ENCODE assay signal across 9 mouse cellular contexts in the genomic region with DNA sequence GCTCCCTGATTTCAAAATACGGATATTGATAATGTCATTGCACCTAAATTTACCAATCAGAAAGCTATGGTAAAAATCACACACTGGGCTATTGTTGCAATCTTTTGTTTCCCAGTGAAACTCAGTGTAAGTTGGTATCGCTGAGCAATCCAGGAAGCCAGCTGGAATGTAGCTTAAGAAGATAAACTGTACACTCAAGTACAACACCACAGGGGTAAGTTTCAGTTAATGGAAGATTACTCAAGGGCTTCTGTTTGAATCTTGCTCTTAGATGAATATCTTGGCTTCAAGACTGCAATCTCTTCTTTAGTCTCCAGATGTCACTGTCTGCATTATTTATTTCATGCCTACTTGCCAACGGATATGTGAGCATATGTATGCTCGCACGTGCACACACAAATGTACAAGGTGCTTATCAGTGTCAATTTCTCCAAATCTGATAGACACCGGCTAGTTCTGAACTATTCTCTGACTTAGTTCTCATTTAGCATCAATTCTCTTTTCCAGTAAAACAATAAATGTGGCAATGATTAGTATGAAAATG.
DNase-seq lines count a peak whose midpoint lies in the region; ATAC-seq lines count a peak whose summit lies in the region.
"Had no signal": no experiment of that assay in that cellular context is flagged by ENCODE, and none has a peak within 500 bp of the region (broad histone marks: within the 10 kb centered on the region; RNA-seq: fewer than 3 reads in every experiment).

No protein-coding gene starts in this region.

- no peak overlapping the region for H3K4me2 ChIP-seq in midbrain, embryonic 13.5 days (replicated peaks)
- H3K4me2 ChIP-seq: limb, embryonic 13.5 days had no signal

- peak; percentile 19 for DNase-seq in heart, adult 8-10 months (ENCODE audit: low spot score)
- DNase-seq in heart, embryonic 10.5 days (ENCODE audit: low spot score), result no peak
- peak; percentile 26 for DNase-seq in right cerebral cortex, adult 18-20 months
- no peak for DNase-seq in right cerebral cortex, postnatal 25 days
- peak; percentile 50 for DNase-seq in fat pad, adult 2 months (ENCODE audit: extremely low read depth, low read depth, low spot score)
- DNase-seq in testis, postnatal 10 days (ENCODE audit: low spot score), result no peak
- no peak for DNase-seq in kidney, postnatal 4 days

- WGBS in heart, embryonic 10.5 days, result 52% methylated on average over 6 of the region's 6 CpGs
- 45% methylated on average over 6 of the region's 6 CpGs for WGBS in midbrain, embryonic 13.5 days

- no peak overlapping the region for H3K4me3 ChIP-seq in heart, embryonic 10.5 days
- H3K4me3 ChIP-seq in midbrain, embryonic 13.5 days (replicated peaks), result no peak overlapping the region
- H3K4me3 ChIP-seq: limb, embryonic 13.5 days had no signal

- H3K27me3 ChIP-seq in heart, embryonic 10.5 days (ENCODE audit: insufficient read depth, poor library complexity, severe bottlenecking), result no peaks in the 10 kb centered on the region
- H3K27me3 ChIP-seq in midbrain, embryonic 13.5 days, result no peaks in the 10 kb centered on the region
- H3K27me3 ChIP-seq: limb, embryonic 13.5 days had no signal

- no peak overlapping the region for H3K9ac ChIP-seq in midbrain, embryonic 13.5 days (replicated peaks)
- H3K9ac ChIP-seq: limb, embryonic 13.5 days had no signal

- H3K27ac ChIP-seq in heart, embryonic 10.5 days, result no peak overlapping the region
- H3K27ac ChIP-seq in midbrain, embryonic 13.5 days, result no peak overlapping the region
- H3K27ac ChIP-seq: limb, embryonic 13.5 days had no signal

- peak; percentile 82 for ATAC-seq in midbrain, embryonic 13.5 days

- H3K4me1 ChIP-seq in heart, embryonic 10.5 days, result no peaks in the 10 kb centered on the region
- H3K4me1 ChIP-seq in midbrain, embryonic 13.5 days (replicated peaks), result 0 out of 2 replicates have a peak, but pooled peaks cover 2% of the 10 kb centered on the region

- H3K9me3 ChIP-seq in heart, embryonic 10.5 days, result no peaks in the 10 kb centered on the region
- H3K9me3 ChIP-seq in midbrain, embryonic 13.5 days, result no peaks in the 10 kb centered on the region
- H3K9me3 ChIP-seq: limb, embryonic 13.5 days had no signal

- H3K36me3 ChIP-seq in heart, embryonic 10.5 days, result no peaks in the 10 kb centered on the region
- no peaks in the 10 kb centered on the region for H3K36me3 ChIP-seq in midbrain, embryonic 13.5 days
- H3K36me3 ChIP-seq: limb, embryonic 13.5 days had no signal

Comparison
In these comparisons a context has a peak if more than half of its experiments do, and no peak if none do; other contexts are left out.
1. DNase-seq: peak in heart, adult 8-10 months (single experiment), right cerebral cortex, adult 18-20 months (single experiment) and fat pad, adult 2 months (single experiment); none in heart, embryonic 10.5 days (single experiment), right cerebral cortex, postnatal 25 days (single experiment), testis, postnatal 10 days (single experiment) and kidney, postnatal 4 days (0 of 2).